In genomic region chr4:151096334-151097103, GRCm38 (mm10) we compare ENCODE assay signal across 22 mouse cellular contexts. TPM values are rescaled to one million over a fixed set of nuclear protein-coding genes. Genes with fewer than 3 reads are reported as not detected.
A peak's percentile ranks its signal among the peaks of the same experiment; 100 is the strongest.
DNase-seq lines count a peak whose midpoint lies in the region; ATAC-seq and TF ChIP-seq lines count a peak whose summit lies in the region.
"Had no signal": no experiment of that assay in that cellular context is flagged by ENCODE, and none has a peak within 500 bp of the region (broad histone marks: within the 10 kb centered on the region; RNA-seq: fewer than 3 reads in every experiment).

No protein-coding gene starts in this region.

- TF ChIP-seq CTCF in gastrocnemius, adult 2 months (IDR thresholded peaks at IDR 0.05) = no peak

- H3K9me3 ChIP-seq in heart, embryonic 14.5 days (ENCODE audit: control insufficient read depth, low read length) = no peaks in the 10 kb centered on the region
- H3K9me3 ChIP-seq: forebrain, embryonic 13.5 days; midbrain, embryonic 12.5 days; neural tube, embryonic 15.5 days had no signal

- H3K27ac ChIP-seq in gastrocnemius, adult 2 months = peak overlapping the region; percentile 92
- H3K27ac ChIP-seq in heart, embryonic 14.5 days (replicated peaks in 1 of 2; ENCODE audit: control insufficient read depth in 1 of 2, insufficient read depth in 1 of 2, low read depth in 2 of 2, low read length in 2 of 2) = peak overlapping the region; percentile 98 to 99
- H3K27ac ChIP-seq: liver, embryonic 14.5 days; macrophage; neural tube, embryonic 15.5 days had no signal

- 31% methylated on average over 18 of the region's 18 CpGs for WGBS in heart, embryonic 14.5 days

- peak overlapping the region; percentile 68 for H3K9ac ChIP-seq in heart, embryonic 14.5 days (ENCODE audit: low read length)
- H3K9ac ChIP-seq: liver, embryonic 14.5 days; midbrain, embryonic 12.5 days; neural tube, embryonic 15.5 days had no signal

- H3K4me2 ChIP-seq in heart, embryonic 14.5 days (ENCODE audit: low read length) = peak overlapping the region; percentile 59
- H3K4me2 ChIP-seq: forebrain, embryonic 13.5 days; midbrain, embryonic 12.5 days; neural tube, embryonic 15.5 days had no signal

- H3K27me3 ChIP-seq in heart, embryonic 14.5 days (ENCODE audit: control insufficient read depth, insufficient read depth, low read length) = no peaks in the 10 kb centered on the region
- H3K27me3 ChIP-seq: forebrain, embryonic 13.5 days; midbrain, embryonic 12.5 days; neural tube, embryonic 15.5 days had no signal

- no peaks in the 10 kb centered on the region for H3K36me3 ChIP-seq in heart, embryonic 14.5 days (ENCODE audit: control insufficient read depth, insufficient read depth, low read length)

- peak overlapping the region; percentile 61 for H3K4me3 ChIP-seq in gastrocnemius, adult 2 months
- peak overlapping the region; percentile 16 to 27 for H3K4me3 ChIP-seq in heart, embryonic 14.5 days (ENCODE audit: control insufficient read depth in 1 of 2, insufficient read depth in 1 of 2, low read depth in 1 of 2, low read length in 2 of 2)
- H3K4me3 ChIP-seq: forebrain, embryonic 13.5 days; midbrain, embryonic 12.5 days; neural tube, embryonic 15.5 days had no signal

- peaks cover 34 to 62% of the 10 kb centered on the region in 2 experiments for H3K4me1 ChIP-seq in heart, embryonic 14.5 days (ENCODE audit: control insufficient read depth in 2 of 2, insufficient read depth in 2 of 2, low read length in 2 of 2)

- ATAC-seq in heart, embryonic 14.5 days (ENCODE audit: insufficient number of reproducible peaks, insufficient read depth, low FRiP score, low read depth) = peak; percentile 18; the same call in 1 of the 2 replicates
- ATAC-seq: CD4-positive, CD25-positive, alpha-beta regulatory T cell, adult 4 months; forebrain, embryonic 13.5 days; hindbrain, postnatal 0 days had no signal

- intact Hi-C loops in gastrocnemius, adult 2 months (cut with DNase I) = no loop called here
- intact Hi-C loops in gastrocnemius, postnatal 14 days (cut with DNase I; ENCODE audit: low total_unique reads) = no loop called here
- intact Hi-C loops in left cerebral cortex, postnatal 10 days (cut with DNase I) = no loop called here

- DNase-seq in gastrocnemius, adult 2 months = peak; percentile 72
- DNase-seq in gastrocnemius, postnatal 14 days = no peak
- DNase-seq in brain, adult 2 months (ENCODE audit: low read depth, low spot score) = peak; percentile 68
- DNase-seq in cerebellum, postnatal 25 days = peak; percentile 53 to 69
- DNase-seq in c-Kit-positive CD71-positive TER-119-positive erythroid progenitor cells, embryonic 14.5 days (ENCODE audit: low spot score) = no peak
- DNase-seq in kidney, adult 8-10 months = no peak
- no peak for DNase-seq in left cerebral cortex, postnatal 10 days (ENCODE audit: extremely low spot score in 1 of 2, low spot score in 2 of 2)
- DNase-seq: adrenal gland, adult 8-10 months; embryo, embryonic 11 days; kidney, adult 18-20 months; kidney, postnatal 36 days had no signal

RNA-seq across cellular contexts. Expression of gene Gm13090, which starts 7.1 kb away (rescaled TPM):
- total RNA-seq in gastrocnemius, adult 2 months (2021) = not detected
- not detected for total RNA-seq in gastrocnemius, postnatal 14 days (2021)
- polyA plus RNA-seq in heart, embryonic 14.5 days (2014; fragmentation: Nextera tagmentation; extraction: Ambion mirVana) = 0.28 TPM in 1 of 2 replicates, not detected in the other
- total RNA-seq in left cerebral cortex, postnatal 10 days (2021) = not detected
- total RNA-seq: adrenal gland, adult 8-10 months; granulocyte monocyte progenitor cell, adult 5-6 weeks; hindbrain, postnatal 0 days; layer of hippocampus, postnatal 25 days; MEL had no signal
- polyA plus RNA-seq: CD4-positive, CD25-positive, alpha-beta regulatory T cell, adult 4 months; forebrain, embryonic 13.5 days; hindbrain, postnatal 0 days; liver, embryonic 14.5 days; macrophage; midbrain, embryonic 12.5 days; neural tube, embryonic 15.5 days had no signal

RNA-seq across cellular contexts. Expression of gene Vamp3, which starts 38.8 kb away (rescaled TPM):
- 10 to 100 TPM; 53.8 to 56.3 TPM for total RNA-seq in gastrocnemius, adult 2 months (2021)
- 10 to 100 TPM; 51.0 to 54.1 TPM for total RNA-seq in gastrocnemius, postnatal 14 days (2021)
- 89.7 and 97.4 TPM in 2 replicates for polyA plus RNA-seq in heart, embryonic 14.5 days (2014; fragmentation: Nextera tagmentation; extraction: Ambion mirVana)
- 10 to 100 TPM; 31.0 to 31.1 TPM for total RNA-seq in left cerebral cortex, postnatal 10 days (2021)

RNA-seq across cellular contexts. Expression of gene Per3, which starts 52.1 kb away (rescaled TPM):
- total RNA-seq in gastrocnemius, adult 2 months (2021) = 1 to 10 TPM; 3.6 to 9.3 TPM
- 1 to 10 TPM; 8.2 to 8.8 TPM for total RNA-seq in gastrocnemius, postnatal 14 days (2021)
- 10.4 and 11.3 TPM in 2 replicates for polyA plus RNA-seq in heart, embryonic 14.5 days (2014; fragmentation: Nextera tagmentation; extraction: Ambion mirVana)
- 10 to 100 TPM; 15.0 to 17.8 TPM for total RNA-seq in left cerebral cortex, postnatal 10 days (2021)

Comparison
In these comparisons a context has a peak if more than half of its experiments do, and no peak if none do; other contexts are left out.
1. DNase-seq: peak in gastrocnemius, adult 2 months (single experiment), brain, adult 2 months (single experiment) and cerebellum, postnatal 25 days (2 of 2); none in gastrocnemius, postnatal 14 days (single experiment), c-Kit-positive CD71-positive TER-119-positive erythroid progenitor cells, embryonic 14.5 days (single experiment), kidney, adult 8-10 months (0 of 2) and left cerebral cortex, postnatal 10 days (0 of 2).